Mouse (Mus musculus): Measurements from ENCODE around the gene 6430571L13Rik.

The 6430571L13Rik gene

GRCm38 (mm10) chr9:107340911-107341645 is 676 bp downstream of the 6430571L13Rik start:
- WGBS = 53% methylated on average over 12 of the region's 12 CpGs

DNA sequence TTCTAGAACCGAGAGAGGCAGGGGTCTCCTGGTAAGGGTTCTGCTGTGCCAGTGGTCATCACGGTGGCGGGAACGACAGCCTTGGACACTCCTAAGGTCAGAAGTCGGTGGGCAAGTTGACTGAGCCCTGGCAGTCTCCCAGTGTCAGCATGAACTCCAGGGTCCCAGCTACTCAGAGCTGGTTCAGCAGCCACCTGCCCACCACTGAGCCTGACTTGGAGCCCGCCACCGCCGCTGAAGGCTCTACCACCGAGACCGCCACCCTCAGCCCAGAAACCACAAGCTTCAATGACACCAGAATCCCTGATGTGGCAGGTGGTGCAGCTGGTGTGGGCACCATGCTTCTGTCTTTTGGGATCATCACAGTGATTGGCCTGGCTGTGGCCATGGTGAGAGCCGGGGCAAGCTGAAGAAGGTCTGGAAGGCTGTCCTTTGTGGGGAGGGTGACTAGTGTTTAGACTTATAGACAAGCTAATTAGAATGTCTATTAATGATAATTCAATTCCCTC is 1.9 kb downstream of the 6430571L13Rik start:
- WGBS = 95% methylated on average over 11 of the region's 11 CpGs

- 80% methylated on average over 8 of the region's 8 CpGs for WGBS
Measured at GRCm38 (mm10) chr9:107343146-107343943, 2.9 kb downstream of the 6430571L13Rik start.

DNA sequence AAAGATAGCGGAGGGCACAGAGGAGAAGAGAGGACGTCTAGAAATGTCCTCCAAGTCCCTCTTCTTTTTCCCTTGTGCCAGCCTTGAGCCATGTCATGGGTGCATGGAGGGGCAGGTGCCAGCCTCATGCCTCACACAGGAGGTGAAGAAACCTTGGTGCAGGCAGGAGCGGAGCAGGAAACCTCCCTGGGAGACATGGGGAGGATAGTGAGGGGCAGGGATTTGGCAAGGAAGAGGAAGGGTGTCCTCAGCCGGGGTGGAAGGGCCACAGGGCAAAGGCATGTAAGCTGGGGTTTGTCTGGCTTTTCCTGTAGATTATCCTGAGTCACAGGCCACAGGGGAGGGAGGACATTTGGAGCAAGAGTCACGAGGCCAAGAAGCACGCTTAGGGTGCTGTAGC is 3.6 kb downstream of the 6430571L13Rik start:
- 76% methylated on average over 6 of the region's 6 CpGs for WGBS

DNA sequence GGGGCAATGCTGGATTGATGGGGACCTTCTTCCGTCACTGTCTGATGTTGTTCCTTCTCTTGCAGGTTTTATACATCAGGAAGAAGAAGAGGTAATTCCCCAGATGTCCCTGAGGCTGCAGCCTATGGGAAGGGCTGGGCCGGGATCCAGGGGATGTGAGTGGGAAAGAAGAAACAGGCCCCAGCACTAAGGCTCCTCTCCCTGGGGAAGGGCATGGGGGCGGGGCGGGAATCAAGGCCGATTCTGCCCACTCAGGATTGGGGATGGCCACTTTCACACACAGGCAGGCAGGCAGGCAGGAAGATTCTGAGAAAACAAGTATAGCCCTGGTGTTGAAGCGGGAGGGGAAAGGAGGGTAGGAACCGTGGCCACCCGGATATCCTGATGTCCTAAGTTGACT is 5.7 kb downstream of the 6430571L13Rik start:
- WGBS = 85% methylated on average over 8 of the region's 8 CpGs

DNA sequence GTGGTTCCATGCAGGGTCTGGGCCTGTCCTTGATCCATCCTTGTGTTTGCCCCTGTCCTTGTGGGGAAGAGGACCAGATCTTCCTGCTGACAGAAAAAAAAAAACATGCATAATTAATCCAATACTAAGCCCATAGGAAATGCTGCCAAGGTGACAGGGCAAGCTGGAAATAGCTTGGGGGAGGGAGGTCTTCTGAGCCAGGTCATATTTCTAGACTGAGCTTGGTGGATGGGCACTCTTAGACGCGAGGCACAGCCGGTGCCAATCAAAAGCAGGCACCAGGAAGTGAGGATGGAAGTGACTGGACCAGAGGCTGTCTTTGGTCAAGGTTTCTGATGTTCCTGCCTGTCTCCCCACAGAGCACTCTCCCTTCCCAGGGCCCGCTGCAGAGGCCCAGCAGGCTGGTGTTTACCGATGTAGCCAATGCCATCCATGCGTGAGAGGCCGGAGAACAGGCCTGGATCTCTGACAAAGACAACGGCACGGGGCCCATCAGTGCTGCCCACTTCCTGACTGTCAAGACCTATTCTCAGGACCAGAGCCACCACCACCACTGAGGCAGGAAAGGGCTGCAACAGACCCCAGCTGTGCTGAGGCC is 7.3 kb downstream of the 6430571L13Rik start:
- WGBS = 74% methylated on average over 9 of the region's 9 CpGs

DNA sequence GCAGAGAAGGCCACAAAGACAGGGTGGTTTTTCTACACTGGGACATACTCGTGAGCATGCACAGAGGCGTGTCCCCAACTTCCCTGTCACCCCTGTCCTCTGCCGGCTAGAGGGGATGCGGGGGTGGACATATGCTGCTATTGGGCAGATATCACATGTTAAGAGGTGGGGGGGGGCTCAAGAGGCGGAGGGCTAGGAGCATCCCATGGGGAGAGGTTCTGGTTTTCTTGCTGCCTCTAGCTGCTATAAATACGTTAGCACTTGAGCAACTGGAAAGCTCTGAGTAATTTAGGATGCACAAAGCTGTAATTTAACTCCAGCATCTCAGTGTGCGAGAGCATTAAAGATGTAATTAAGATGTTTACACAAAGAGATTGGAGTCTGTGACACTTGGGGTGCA is 8.9 kb downstream of the 6430571L13Rik start:
- 67% methylated on average over 7 of the region's 7 CpGs for WGBS

- 70% methylated on average over 1 of the region's 1 CpGs for WGBS
Measured at GRCm38 (mm10) chr9:107354826-107355225, 14.4 kb downstream of the 6430571L13Rik start.

GRCm38 (mm10) chr9:107355870-107356765 is 15.7 kb downstream of the 6430571L13Rik start:
- 53% methylated on average over 7 of the region's 7 CpGs for WGBS

GRCm38 (mm10) chr9:107357651-107358050 is 17.2 kb downstream of the 6430571L13Rik start:
- 18% methylated on average over 5 of the region's 5 CpGs for WGBS

DNA sequence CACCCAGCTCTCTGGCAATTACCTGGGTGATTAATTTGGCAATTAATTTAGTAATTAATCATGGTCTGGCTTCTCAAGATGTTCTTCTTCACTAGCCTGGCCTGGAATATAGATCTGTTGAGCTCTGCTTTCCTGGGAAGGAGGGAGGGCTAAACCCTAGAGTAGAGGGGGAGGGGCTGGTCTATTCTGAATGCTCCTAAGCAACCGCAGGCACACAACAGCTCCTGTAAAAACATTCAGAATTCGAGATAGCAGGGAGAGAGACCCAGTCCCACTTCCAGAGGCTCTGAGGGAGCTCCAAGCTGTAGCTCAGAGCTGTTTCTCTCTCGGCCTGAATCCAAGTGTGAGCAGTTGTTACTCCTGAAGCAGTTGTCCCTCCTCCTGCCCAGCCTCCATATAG is 20.6 kb downstream of the 6430571L13Rik start:
- 28% methylated on average over 3 of the region's 3 CpGs for WGBS

DNA sequence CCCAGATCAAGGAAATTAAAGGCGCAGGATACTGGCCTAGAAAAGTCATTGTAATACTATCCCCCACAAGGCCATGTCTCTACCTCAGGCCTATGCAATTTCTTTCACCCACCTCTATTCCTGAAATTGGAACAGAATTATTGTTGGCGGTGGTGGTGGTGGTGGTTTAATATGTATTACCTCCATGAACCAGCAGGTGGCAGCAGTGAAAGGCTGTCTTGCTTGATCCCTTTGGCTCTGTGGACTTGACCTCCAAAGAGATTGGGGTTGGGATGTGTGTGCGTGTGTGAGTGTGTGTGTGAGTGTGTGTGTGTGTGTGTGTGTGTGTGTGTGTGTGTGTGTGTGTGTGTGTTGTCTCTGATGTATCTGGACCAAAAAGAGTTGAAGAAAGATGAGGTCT is 26.2 kb downstream of the 6430571L13Rik start:
- WGBS = 11% methylated on average over 3 of the region's 3 CpGs

DNA sequence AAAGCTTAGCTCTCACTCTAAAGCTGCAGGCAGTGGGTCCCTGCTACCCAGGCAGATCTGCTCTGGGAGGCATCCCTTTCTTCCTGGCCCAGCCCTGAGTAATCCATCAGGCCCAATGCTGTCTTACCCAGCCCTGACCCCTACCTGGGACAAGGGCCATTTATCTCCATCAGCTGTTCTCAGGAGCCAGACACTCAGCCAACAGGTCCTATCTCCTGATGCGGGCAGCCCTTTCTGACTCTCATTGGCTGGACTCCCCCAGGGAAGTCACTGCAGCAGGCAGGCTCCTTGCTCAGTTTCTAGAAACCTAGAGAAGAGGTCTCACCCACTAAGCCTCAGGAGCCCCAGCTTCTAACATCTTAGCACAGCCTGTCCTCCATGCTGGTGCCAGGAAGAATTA is 27.9 kb downstream of the 6430571L13Rik start:
- WGBS = 100% methylated on average over 1 of the region's 1 CpGs

DNA sequence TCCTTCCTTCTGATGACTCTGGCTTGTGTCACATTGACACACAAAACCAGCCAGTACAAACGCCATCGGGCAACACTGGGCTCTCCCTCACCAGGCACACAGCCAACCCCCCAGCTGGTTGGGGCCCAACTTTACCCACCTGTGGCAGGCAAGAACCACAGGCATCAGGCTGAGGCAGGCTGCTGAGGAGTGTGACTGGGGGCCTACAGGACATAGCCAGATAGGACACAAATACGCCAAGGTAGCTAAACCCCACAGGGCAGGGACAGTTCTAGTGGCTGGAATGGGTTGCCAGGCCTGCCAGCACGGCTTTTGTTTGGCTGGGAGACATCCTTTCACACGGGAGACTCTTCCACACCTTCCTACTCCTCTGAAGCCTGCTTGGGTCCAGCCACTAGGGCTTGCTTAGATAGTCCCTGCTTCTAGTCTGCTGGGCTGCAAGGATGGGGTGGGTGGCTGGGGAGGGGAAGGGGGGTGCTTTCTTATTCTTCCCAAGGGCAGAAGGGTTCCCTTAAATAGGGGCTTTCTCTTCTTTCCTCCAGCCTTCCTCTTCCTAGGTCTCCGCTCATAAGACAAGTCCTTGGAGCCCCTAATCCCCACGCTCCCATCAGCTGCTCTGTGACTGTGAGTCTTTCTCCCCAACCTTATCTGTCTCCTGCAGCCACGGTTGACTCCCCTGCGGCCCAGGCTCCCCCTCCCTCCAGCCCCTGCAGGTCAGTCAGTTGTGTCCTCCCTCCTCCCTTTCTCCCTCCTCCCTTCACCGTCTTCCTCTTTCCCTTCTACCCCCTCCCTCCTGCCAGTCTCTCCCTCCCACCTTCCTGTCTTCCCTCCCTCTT is 29.1 kb downstream of the 6430571L13Rik start:
- 49% methylated on average over 10 of the region's 10 CpGs for WGBS

- 21% methylated on average over 4 of the region's 4 CpGs for WGBS
Measured at GRCm38 (mm10) chr9:107370106-107370463, 29.7 kb downstream of the 6430571L13Rik start.

- 47% methylated on average over 4 of the region's 4 CpGs for WGBS
Measured at GRCm38 (mm10) chr9:107372441-107372840, 32.0 kb downstream of the 6430571L13Rik start.

DNA sequence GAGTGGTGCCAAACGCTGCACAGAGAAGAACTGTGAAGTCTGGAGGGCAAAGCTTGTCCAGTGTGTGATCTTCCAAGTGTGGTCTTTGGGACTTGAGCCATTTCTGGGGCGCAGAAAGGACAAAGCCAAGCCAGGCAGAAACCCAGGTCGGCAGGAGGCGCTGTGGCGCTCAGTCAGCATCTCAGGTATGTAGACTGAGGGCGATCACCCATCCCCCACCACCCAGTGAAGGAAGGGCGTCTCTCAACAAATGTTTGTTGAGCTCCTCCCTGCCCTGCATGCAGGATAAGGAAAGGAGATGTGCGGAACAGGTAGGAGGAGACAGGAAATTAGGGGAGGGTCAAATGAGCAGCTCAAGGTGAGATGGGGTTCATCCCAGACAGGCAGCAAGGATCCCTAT is 34.2 kb downstream of the 6430571L13Rik start:
- WGBS = 27% methylated on average over 8 of the region's 8 CpGs

- WGBS = 57% methylated on average over 5 of the region's 5 CpGs
Measured at GRCm38 (mm10) chr9:107375451-107375850, 35.0 kb downstream of the 6430571L13Rik start.

DNA sequence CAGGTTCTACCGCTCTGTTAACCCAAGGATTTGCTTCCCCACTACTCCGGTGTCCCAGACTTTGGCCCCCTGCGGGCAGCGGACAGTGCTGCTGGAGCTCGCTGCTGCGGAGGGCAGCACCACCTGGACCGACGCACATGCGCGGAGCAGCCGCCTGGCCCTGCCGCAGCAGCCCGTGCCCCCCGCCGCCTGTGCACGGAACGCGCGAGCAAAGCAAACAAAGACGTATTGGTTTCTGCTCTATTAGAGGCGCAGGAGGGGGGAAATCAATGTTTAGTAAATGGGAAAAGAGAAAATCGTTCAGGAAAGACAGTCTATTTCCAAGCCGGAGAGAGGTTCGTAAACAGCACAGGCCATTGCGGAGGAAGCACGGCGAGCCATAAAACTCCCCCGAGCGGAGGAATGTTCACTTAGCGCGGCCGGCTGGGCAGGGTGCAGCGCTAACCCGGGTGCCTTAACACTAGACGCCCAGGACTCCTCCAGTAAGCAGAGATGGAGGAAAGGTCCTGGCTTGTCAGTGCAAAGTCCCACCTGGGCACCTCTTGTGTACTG is 37.6 kb downstream of the 6430571L13Rik start:
- WGBS = 3% methylated on average over 35 of the region's 35 CpGs

- WGBS = 40% methylated on average over 8 of the region's 8 CpGs
Measured at GRCm38 (mm10) chr9:107381723-107382122, 41.3 kb downstream of the 6430571L13Rik start.

Measured in cerebral cortex, adult 2 months (tissue).